In genomic region chr19:8715868-8716766, GRCm38 (mm10) we compare ENCODE assay signal across 19 mouse cellular contexts. TPM values are rescaled to one million over a fixed set of nuclear protein-coding genes. Genes with fewer than 3 reads are reported as not detected.
A peak's percentile ranks its signal among the peaks of the same experiment; 100 is the strongest.
DNase-seq lines count a peak whose midpoint lies in the region; ATAC-seq and TF ChIP-seq lines count a peak whose summit lies in the region.
"Had no signal": no experiment of that assay in that cellular context is flagged by ENCODE, and none has a peak within 500 bp of the region (broad histone marks: within the 10 kb centered on the region; RNA-seq: fewer than 3 reads in every experiment).

No protein-coding gene starts in this region.

- no peaks in the 10 kb centered on the region for H3K9me3 ChIP-seq in lung, embryonic 14.5 days (ENCODE audit: low read depth, low read length)
- no peaks in the 10 kb centered on the region for H3K9me3 ChIP-seq in liver, embryonic 15.5 days (replicated peaks)
- H3K9me3 ChIP-seq: hindbrain, embryonic 10.5 days; neural tube, embryonic 12.5 days had no signal

- H3K9ac ChIP-seq in lung, embryonic 14.5 days = no peak overlapping the region
- peak overlapping the region; percentile 37; the same call in 1 of the 2 replicates for H3K9ac ChIP-seq in liver, embryonic 15.5 days
- H3K9ac ChIP-seq: forebrain, postnatal 0 days; neural tube, embryonic 12.5 days had no signal

- H3K4me1 ChIP-seq in lung, embryonic 14.5 days (ENCODE audit: insufficient read depth) = peaks cover 11% of the 10 kb centered on the region
- H3K4me1 ChIP-seq in lung, adult 2 months (ENCODE audit: control insufficient read depth, insufficient read depth, low read length) = peaks cover 4% of the 10 kb centered on the region; the same call in 1 of the 2 replicates
- H3K4me1 ChIP-seq in liver, embryonic 15.5 days (replicated peaks) = peaks cover 78% of the 10 kb centered on the region

- no peak overlapping the region for H3K4me2 ChIP-seq in lung, embryonic 14.5 days
- peak overlapping the region; percentile 76 for H3K4me2 ChIP-seq in liver, embryonic 15.5 days
- H3K4me2 ChIP-seq: neural tube, embryonic 12.5 days had no signal

- no peak for TF ChIP-seq POLR2A in lung, adult 2 months (IDR thresholded peaks at IDR 0.05; ENCODE audit: borderline replicate concordance, extremely low read depth, low read depth, low read length)

- 68% methylated on average over 10 of the region's 10 CpGs for WGBS in lung, embryonic 14.5 days
- WGBS in lung, adult 2 months = 85% methylated on average over 10 of the region's 10 CpGs
- WGBS in liver, embryonic 15.5 days (ENCODE audit: insufficient replicate concordance) = 62% methylated on average over 10 of the region's 10 CpGs

- H3K27me3 ChIP-seq in lung, embryonic 14.5 days (ENCODE audit: insufficient read depth, low read length) = no peaks in the 10 kb centered on the region
- H3K27me3 ChIP-seq in liver, embryonic 15.5 days = no peaks in the 10 kb centered on the region
- H3K27me3 ChIP-seq: neural tube, embryonic 12.5 days had no signal

- 0 out of 2 replicates have a peak overlapping the region, but pooled peaks have one; percentile 18 for H3K27ac ChIP-seq in lung, embryonic 14.5 days (ENCODE audit: low read depth)
- H3K27ac ChIP-seq in liver, embryonic 15.5 days (replicated peaks) = peak overlapping the region; percentile 97
- H3K27ac ChIP-seq: hindbrain, embryonic 10.5 days; kidney, postnatal 0 days; neural tube, embryonic 12.5 days had no signal

- H3K4me3 ChIP-seq in lung, embryonic 14.5 days (ENCODE audit: low read depth, low read length) = no peak overlapping the region
- no peak overlapping the region for H3K4me3 ChIP-seq in lung, adult 2 months (replicated peaks; ENCODE audit: extremely low read depth, low read depth, low read length)
- peak overlapping the region; percentile 17; the same call in 1 of the 2 replicates for H3K4me3 ChIP-seq in liver, embryonic 15.5 days (replicated peaks)
- H3K4me3 ChIP-seq: neural tube, embryonic 12.5 days had no signal

- H3K36me3 ChIP-seq in lung, embryonic 14.5 days (ENCODE audit: insufficient read depth) = peaks cover 17% of the 10 kb centered on the region
- peaks cover 17% of the 10 kb centered on the region for H3K36me3 ChIP-seq in liver, embryonic 15.5 days (replicated peaks)

- no peak for TF ChIP-seq CTCF in lung, embryonic 14.5 days (IDR thresholded peaks at IDR 0.05; ENCODE audit: low read depth)
- TF ChIP-seq CTCF in lung, adult 2 months (IDR thresholded peaks at IDR 0.05; ENCODE audit: insufficient read depth, low read length) = no peak

- ATAC-seq in lung, embryonic 14.5 days (ENCODE audit: insufficient read depth) = no peak
- ATAC-seq in erythroblast, adult 5-6 weeks (replicated peaks; ENCODE audit: low FRiP score, poor library complexity, severe bottlenecking) = peak; percentile 32
- ATAC-seq in liver, embryonic 15.5 days (ENCODE audit: insufficient read depth) = no peak; the same call in 1 of the 2 replicates
- ATAC-seq: CD4-positive, CD25-positive, alpha-beta regulatory T cell, adult 4 months; forebrain, postnatal 0 days had no signal

- DNase-seq in lung, embryonic 14.5 days = no peak
- no peak for DNase-seq in lung, adult 2 months
- DNase-seq in ES-CJ7 (ENCODE audit: low read depth, low spot score) = peak; percentile 96
- DNase-seq in layer of hippocampus, adult 18-20 months (ENCODE audit: low spot score in 2 of 2) = no peak
- no peak for DNase-seq in adrenal gland, adult 2 months
- DNase-seq in embryo, embryonic 9.5 days (ENCODE audit: extremely low spot score) = no peak
- DNase-seq: adrenal gland, postnatal 10 days; cerebellum, adult 9-11 months; forebrain, postnatal 0 days; layer of hippocampus, adult 9-11 months; lung, adult 18-20 months; thymus, postnatal 4 days had no signal

RNA-seq across cellular contexts. Expression of gene Slc3a2, which starts 7.1 kb away (rescaled TPM):
- 85.0 and 89.1 TPM in 2 replicates for polyA plus RNA-seq in lung, embryonic 14.5 days (2014; fragmentation: Nextera tagmentation; extraction: Ambion mirVana)
- polyA plus RNA-seq in lung, adult 2 months (2012; rRNA removed) = 263 and 265 TPM in 2 replicates
- total RNA-seq in erythroblast, adult 5-6 weeks (2015; ENCODE audit: low replicate concordance) = 150 and 218 TPM in 2 replicates
- total RNA-seq in erythroblast, adult 5-6 weeks (2017; ENCODE audit: low replicate concordance) = 337 and 409 TPM in 2 replicates
- 124 and 132 TPM in 2 replicates for polyA plus RNA-seq in liver, embryonic 15.5 days (2015; fragmentation: Nextera tagmentation; extraction: Ambion mirVana)
- total RNA-seq in layer of hippocampus, adult 18-20 months (2021) = 100 to 1,000 TPM; 145 to 153 TPM
- total RNA-seq in adrenal gland, adult 2 months (2021) = 100 to 1,000 TPM; 202 to 548 TPM
- 162 and 192 TPM in 2 replicates for polyA plus RNA-seq in adrenal gland, adult 2 months (2012; rRNA removed)

RNA-seq across cellular contexts. Expression of gene Wdr74, which starts 19.5 kb away (rescaled TPM):
- polyA plus RNA-seq in lung, embryonic 14.5 days (2014; fragmentation: Nextera tagmentation; extraction: Ambion mirVana) = 83.4 and 88.0 TPM in 2 replicates
- 19.5 and 21.3 TPM in 2 replicates for polyA plus RNA-seq in lung, adult 2 months (2012; rRNA removed)
- total RNA-seq in erythroblast, adult 5-6 weeks (2015; ENCODE audit: low replicate concordance) = 7.9 and 61.9 TPM in 2 replicates
- total RNA-seq in erythroblast, adult 5-6 weeks (2017; ENCODE audit: low replicate concordance) = 15.3 and 18.3 TPM in 2 replicates
- polyA plus RNA-seq in liver, embryonic 15.5 days (2015; fragmentation: Nextera tagmentation; extraction: Ambion mirVana) = 48.8 and 53.0 TPM in 2 replicates
- total RNA-seq in layer of hippocampus, adult 18-20 months (2021) = 10 to 100 TPM; 53.0 to 55.2 TPM
- total RNA-seq in adrenal gland, adult 2 months (2021) = 10 to 100 TPM; 54.3 to 77.1 TPM
- polyA plus RNA-seq in adrenal gland, adult 2 months (2012; rRNA removed) = 23.4 and 24.0 TPM in 2 replicates

RNA-seq across cellular contexts. Expression of gene 1700092M07Rik, which starts 24.4 kb away (rescaled TPM):
- polyA plus RNA-seq in lung, embryonic 14.5 days (2014; fragmentation: Nextera tagmentation; extraction: Ambion mirVana) = 1.2 and 2.3 TPM in 2 replicates
- polyA plus RNA-seq in lung, adult 2 months (2012; rRNA removed) = not detected in 2 replicates
- total RNA-seq in erythroblast, adult 5-6 weeks (2015; ENCODE audit: low replicate concordance) = not detected in 2 replicates
- not detected in 2 replicates for total RNA-seq in erythroblast, adult 5-6 weeks (2017; ENCODE audit: low replicate concordance)
- 0.43 and 0.62 TPM in 2 replicates for polyA plus RNA-seq in liver, embryonic 15.5 days (2015; fragmentation: Nextera tagmentation; extraction: Ambion mirVana)
- total RNA-seq in layer of hippocampus, adult 18-20 months (2021) = 1 to 10 TPM; 1.9 to 2.1 TPM
- under 1 TPM; 0.79 to 0.84 TPM for total RNA-seq in adrenal gland, adult 2 months (2021)
- polyA plus RNA-seq in adrenal gland, adult 2 months (2012; rRNA removed) = not detected in 2 replicates
- total RNA-seq: forebrain, postnatal 0 days; gastrocnemius, adult 8-10 months had no signal

RNA-seq across cellular contexts. Expression of gene Stx5a, which starts 25.1 kb away (rescaled TPM):
- polyA plus RNA-seq in lung, embryonic 14.5 days (2014; fragmentation: Nextera tagmentation; extraction: Ambion mirVana) = 122 and 126 TPM in 2 replicates
- polyA plus RNA-seq in lung, adult 2 months (2012; rRNA removed) = 79.0 and 88.0 TPM in 2 replicates
- 105 and 119 TPM in 2 replicates for total RNA-seq in erythroblast, adult 5-6 weeks (2015; ENCODE audit: low replicate concordance)
- total RNA-seq in erythroblast, adult 5-6 weeks (2017; ENCODE audit: low replicate concordance) = 161 and 226 TPM in 2 replicates
- 53.5 and 53.8 TPM in 2 replicates for polyA plus RNA-seq in liver, embryonic 15.5 days (2015; fragmentation: Nextera tagmentation; extraction: Ambion mirVana)
- 10 to 100 TPM; 59.5 to 63.6 TPM for total RNA-seq in layer of hippocampus, adult 18-20 months (2021)
- total RNA-seq in adrenal gland, adult 2 months (2021) = 10 to 100 TPM; 80.4 to 95.4 TPM
- 67.1 and 73.5 TPM in 2 replicates for polyA plus RNA-seq in adrenal gland, adult 2 months (2012; rRNA removed)

RNA-seq across cellular contexts. Expression of gene Nxf1, which starts 40.8 kb away (rescaled TPM):
- 195 and 197 TPM in 2 replicates for polyA plus RNA-seq in lung, embryonic 14.5 days (2014; fragmentation: Nextera tagmentation; extraction: Ambion mirVana)
- polyA plus RNA-seq in lung, adult 2 months (2012; rRNA removed) = 61.4 and 85.3 TPM in 2 replicates
- 135 and 146 TPM in 2 replicates for total RNA-seq in erythroblast, adult 5-6 weeks (2015; ENCODE audit: low replicate concordance)
- total RNA-seq in erythroblast, adult 5-6 weeks (2017; ENCODE audit: low replicate concordance) = 35.0 and 81.7 TPM in 2 replicates
- polyA plus RNA-seq in liver, embryonic 15.5 days (2015; fragmentation: Nextera tagmentation; extraction: Ambion mirVana) = 81.2 and 91.6 TPM in 2 replicates
- total RNA-seq in layer of hippocampus, adult 18-20 months (2021) = 10 to 100 TPM; 94.5 to 95.3 TPM
- 100 to 1,000 TPM; 102 to 165 TPM for total RNA-seq in adrenal gland, adult 2 months (2021)
- polyA plus RNA-seq in adrenal gland, adult 2 months (2012; rRNA removed) = 43.4 and 48.0 TPM in 2 replicates
